Mouse (Mus musculus): Measurements from ENCODE around the gene Trem2.

GRCm38 (mm10) chr17:48391446-48391845, 45.2 kb downstream of the Trem2 start:
- TF ChIP-seq POLR2A (IDR thresholded peaks at IDR 0.05; ENCODE audit: insufficient read length, low read depth) (no peak), TCF3 (IDR thresholded peaks at IDR 0.05; ENCODE audit: insufficient read length, low read depth) (no peak), MAX (IDR thresholded peaks at IDR 0.05; ENCODE audit: low read depth) (no peak), USF1 (IDR thresholded peaks at IDR 0.05; ENCODE audit: low read depth) (no peak), MYOD1 (IDR thresholded peaks at IDR 0.05; ENCODE audit: control insufficient read depth in 1 of 3, insufficient read length in 2 of 3, low read depth in 2 of 3) (no peak)

All from myocyte (in vitro differentiated cells).